Mouse (Mus musculus): Measurements from ENCODE around the gene Stard13.
A peak's percentile ranks its signal among the peaks of the same experiment; 100 is the strongest.

Gene Stard13

GRCm38 (mm10) chr5:151056920-151057294, 176.7 kb downstream of the Stard13 start:
- peak; percentile 27 for DNase-seq (ENCODE audit: low spot score)

GRCm38 (mm10) chr5:151056255-151056919, 177.2 kb downstream of the Stard13 start:
- peak; percentile 46 for DNase-seq (ENCODE audit: low spot score)

GRCm38 (mm10) chr5:151055426-151056090, 178.1 kb downstream of the Stard13 start:
- no peak for DNase-seq (ENCODE audit: low spot score)

- DNase-seq (ENCODE audit: low spot score) = peak; percentile 43
Observed at GRCm38 (mm10) chr5:151054743-151055114, 178.9 kb downstream of the Stard13 start.

DNA sequence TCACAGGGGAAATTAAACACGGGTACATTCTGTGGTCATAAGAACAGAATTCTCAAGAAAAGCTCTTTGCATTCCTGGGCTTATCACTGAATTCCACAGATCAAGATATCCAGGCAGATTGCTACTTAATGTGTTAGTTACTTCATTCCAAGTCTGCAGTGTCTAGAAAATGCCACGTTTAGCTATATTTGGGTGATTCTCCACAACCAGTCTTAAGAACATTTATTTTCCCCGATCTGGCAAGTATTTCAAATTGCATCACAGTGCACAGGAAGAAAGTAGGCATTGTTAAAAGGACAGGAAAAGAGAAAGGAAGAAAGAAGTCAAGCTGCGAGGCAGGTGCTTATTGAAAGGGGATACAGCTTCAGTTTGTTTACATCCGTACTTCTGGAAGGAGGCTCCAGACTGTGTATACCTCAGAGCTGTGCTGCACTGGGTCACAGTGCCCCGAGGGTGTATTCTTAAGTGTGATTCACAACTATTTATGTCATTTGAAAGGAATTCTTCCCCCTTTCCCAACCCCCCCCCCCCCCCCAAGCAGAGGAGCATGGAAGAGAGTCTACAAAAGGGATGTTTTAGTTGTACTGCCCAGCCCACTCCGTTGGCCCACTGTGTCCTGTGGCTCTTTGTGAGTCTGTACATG, 179.4 kb downstream of the Stard13 start:
- peak; percentile 58 for DNase-seq (ENCODE audit: low spot score)

GRCm38 (mm10) chr5:151053190-151053589, 180.4 kb downstream of the Stard13 start:
- DNase-seq (ENCODE audit: low spot score) = no peak

DNA sequence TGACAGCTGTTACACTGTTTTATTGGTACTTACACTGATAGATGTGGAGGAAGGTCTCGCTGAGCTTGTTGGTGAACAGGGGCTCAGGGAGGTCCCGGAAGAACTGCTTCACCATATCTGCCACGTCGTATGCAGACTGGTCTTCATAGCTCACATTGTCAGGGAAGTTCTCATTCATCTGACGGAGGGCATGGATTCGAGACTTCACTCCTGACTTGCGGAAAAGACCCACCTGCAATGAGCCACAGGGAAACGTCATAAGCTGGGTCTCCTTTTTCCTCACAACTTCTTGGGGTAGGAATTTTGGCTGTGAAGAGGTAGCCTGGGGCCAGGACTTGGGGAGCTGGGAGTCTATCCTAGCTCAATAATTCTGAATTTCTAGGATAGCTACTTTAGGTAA, 181.3 kb downstream of the Stard13 start:
- DNase-seq (ENCODE audit: low spot score) = no peak

- no peak for DNase-seq (ENCODE audit: low spot score)
Observed at GRCm38 (mm10) chr5:151047488-151047887, 186.1 kb downstream of the Stard13 start.

GRCm38 (mm10) chr5:151046917-151047316, 186.7 kb downstream of the Stard13 start:
- DNase-seq (ENCODE audit: low spot score) = peak; percentile 37

- no peak for DNase-seq (ENCODE audit: low spot score)
Observed at GRCm38 (mm10) chr5:151046131-151046530, 187.5 kb downstream of the Stard13 start.

- DNase-seq (ENCODE audit: low spot score) = no peak
Observed at GRCm38 (mm10) chr5:151042911-151043310, 190.7 kb downstream of the Stard13 start.

GRCm38 (mm10) chr5:151037871-151038270, 195.8 kb downstream of the Stard13 start:
- no peak for DNase-seq (ENCODE audit: low spot score)

- DNase-seq (ENCODE audit: low spot score) = no peak
Observed at GRCm38 (mm10) chr5:151034715-151035512, 198.7 kb downstream of the Stard13 start.

GRCm38 (mm10) chr5:151028906-151029305, 204.7 kb downstream of the Stard13 start:
- no peak for DNase-seq (ENCODE audit: low spot score)

DNA sequence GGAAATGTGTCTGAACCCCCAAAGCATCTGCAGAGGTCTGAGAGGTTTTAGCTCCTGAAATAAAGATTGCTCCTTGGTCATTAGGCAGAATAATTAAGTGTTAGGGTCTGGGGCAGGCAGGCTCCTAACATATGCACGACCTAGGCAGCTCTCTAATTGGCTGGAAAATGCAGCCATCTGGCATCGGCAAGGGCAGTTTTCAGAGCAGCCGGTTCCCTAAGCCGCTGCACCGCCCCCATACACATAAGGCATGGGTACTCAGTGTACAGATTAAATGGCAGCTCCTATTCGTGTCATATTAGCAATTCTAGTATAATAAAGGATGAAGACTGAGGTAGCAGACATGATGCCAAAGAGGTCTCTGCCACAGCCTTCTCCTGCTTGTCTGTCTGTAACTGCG, 206.5 kb downstream of the Stard13 start:
- DNase-seq (ENCODE audit: low spot score) = peak; percentile 30

DNA sequence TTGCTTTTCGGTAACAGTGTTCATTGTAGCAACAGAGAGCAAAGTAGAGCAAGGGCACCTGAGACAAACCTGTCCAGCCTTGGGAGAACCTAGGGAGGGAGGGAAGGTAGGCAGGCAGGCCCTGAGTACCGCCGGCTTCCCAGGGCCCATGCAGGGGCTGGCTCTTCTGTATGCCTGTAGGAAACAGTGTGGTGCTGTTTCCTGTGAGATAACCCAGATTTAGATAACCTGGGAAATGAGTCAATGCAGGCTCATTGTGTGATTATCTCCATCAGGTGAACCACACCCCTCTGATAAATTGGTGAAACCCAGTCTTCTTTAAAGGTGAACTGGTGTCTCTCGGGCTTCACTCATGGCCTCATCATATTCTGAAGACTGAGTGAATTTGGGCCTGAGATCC, 207.6 kb downstream of the Stard13 start:
- no peak for DNase-seq (ENCODE audit: low spot score)

GRCm38 (mm10) chr5:151024483-151024882, 209.2 kb downstream of the Stard13 start:
- DNase-seq (ENCODE audit: low spot score) = no peak

DNA sequence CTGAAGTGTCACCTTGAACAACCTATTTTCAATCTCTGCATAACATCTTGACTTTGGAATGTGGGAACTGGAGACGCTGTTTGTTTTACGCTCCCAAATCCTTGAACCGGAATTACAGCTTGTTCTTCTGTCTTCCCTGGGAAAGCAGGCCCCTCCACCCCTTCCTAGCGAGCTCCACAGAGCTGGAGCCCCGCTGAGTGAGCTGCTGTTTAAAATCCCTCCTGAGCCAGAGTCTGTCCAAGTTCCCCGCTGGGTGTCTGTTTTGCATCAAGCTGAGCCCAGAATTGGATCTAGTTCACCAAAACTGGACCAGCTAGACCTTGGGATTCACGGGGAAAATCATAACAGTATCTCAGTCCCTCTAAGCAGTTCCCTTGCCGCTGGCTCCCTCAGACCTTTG, 210.2 kb downstream of the Stard13 start:
- peak; percentile 69 for DNase-seq (ENCODE audit: low spot score)

GRCm38 (mm10) chr5:151022939-151023338, 210.7 kb downstream of the Stard13 start:
- DNase-seq (ENCODE audit: low spot score) = no peak

DNA sequence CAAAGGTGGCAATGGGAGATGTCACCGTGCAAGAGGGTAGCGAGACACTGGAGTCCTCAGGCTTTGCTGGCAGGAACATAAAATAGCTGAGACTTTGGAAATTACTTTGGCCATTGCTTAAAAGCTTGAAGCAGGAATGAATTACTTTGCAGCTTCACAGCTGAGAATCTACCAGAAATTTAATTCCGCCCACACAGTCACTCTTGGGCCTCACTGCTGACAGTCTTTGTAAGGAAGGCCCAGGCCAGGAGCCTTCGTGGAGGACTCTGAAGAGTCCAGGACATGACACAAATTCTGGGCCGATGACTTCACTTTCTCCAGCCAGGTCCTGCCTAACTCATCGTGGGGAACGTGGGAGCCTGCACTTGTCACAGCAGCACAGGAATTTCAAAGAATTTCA, 211.6 kb downstream of the Stard13 start:
- no peak for DNase-seq (ENCODE audit: low spot score)

- no peak for DNase-seq (ENCODE audit: low spot score)
Observed at GRCm38 (mm10) chr5:151020831-151021230, 212.8 kb downstream of the Stard13 start.

GRCm38 (mm10) chr5:151020031-151020820, 213.4 kb downstream of the Stard13 start:
- DNase-seq (ENCODE audit: low spot score) = no peak
